In genomic region chr7:105806125-105806524, GRCm38 (mm10) we compare ENCODE assay signal across 18 mouse cellular contexts. TPM values are rescaled to one million over a fixed set of nuclear protein-coding genes. Genes with fewer than 3 reads are reported as not detected.
"Had no signal": no experiment of that assay in that cellular context is flagged by ENCODE, and none has a peak within 500 bp of the region (broad histone marks: within the 10 kb centered on the region; RNA-seq: fewer than 3 reads in every experiment).

No protein-coding gene starts in this region.

- H3K4me2 ChIP-seq: lung, embryonic 15.5 days; midbrain, embryonic 13.5 days; midbrain, embryonic 15.5 days; neural tube, embryonic 12.5 days; stomach, embryonic 15.5 days had no signal

- H3K27ac ChIP-seq: lung, embryonic 15.5 days; macrophage; midbrain, embryonic 13.5 days; midbrain, embryonic 15.5 days; neural tube, embryonic 12.5 days; stomach, embryonic 15.5 days; stomach, postnatal 0 days had no signal

- ATAC-seq: lung, postnatal 0 days; midbrain, embryonic 13.5 days; midbrain, embryonic 15.5 days had no signal

- H3K9ac ChIP-seq: lung, embryonic 15.5 days; midbrain, embryonic 13.5 days; midbrain, embryonic 15.5 days; neural tube, embryonic 12.5 days; stomach, embryonic 15.5 days had no signal

- DNase-seq: lung, adult 2 months; lung, postnatal 14 days; lung, postnatal 36 days; right cerebral cortex, postnatal 14 days; thymus, adult 2 months; thymus, postnatal 25 days; thymus, postnatal 4 days had no signal

- H3K27me3 ChIP-seq: lung, embryonic 15.5 days; megakaryocyte, embryonic 14.5 days; midbrain, embryonic 13.5 days; midbrain, embryonic 15.5 days; neural tube, embryonic 12.5 days; stomach, embryonic 15.5 days had no signal

- H3K4me3 ChIP-seq: lung, embryonic 15.5 days; megakaryocyte, embryonic 14.5 days; midbrain, embryonic 13.5 days; midbrain, embryonic 15.5 days; neural tube, embryonic 12.5 days; stomach, embryonic 15.5 days had no signal

- H3K9me3 ChIP-seq: lung, embryonic 15.5 days; megakaryocyte, embryonic 14.5 days; midbrain, embryonic 13.5 days; midbrain, embryonic 15.5 days; neural tube, embryonic 12.5 days; stomach, embryonic 15.5 days had no signal

RNA-seq across cellular contexts. Expression of gene Dchs1, which starts 18.7 kb away (rescaled TPM):
- total RNA-seq: monocyte, adult 5-6 weeks; neutrophil, adult 5-6 weeks had no signal
